Mouse (Mus musculus): ENCODE measurements around the gene Mrpl12.
"Not testable (repeated sequence)": the region's sequence is repeated elsewhere in the genome, so short reads cannot be mapped to it uniquely, and the experiment has no call there.

Gene Mrpl12

GRCm38 (mm10) chr11:120508290-120508870 is 24.0 kb downstream of the Mrpl12 start:
- no peak for DNase-seq (ENCODE audit: low spot score in 2 of 2)

DNA sequence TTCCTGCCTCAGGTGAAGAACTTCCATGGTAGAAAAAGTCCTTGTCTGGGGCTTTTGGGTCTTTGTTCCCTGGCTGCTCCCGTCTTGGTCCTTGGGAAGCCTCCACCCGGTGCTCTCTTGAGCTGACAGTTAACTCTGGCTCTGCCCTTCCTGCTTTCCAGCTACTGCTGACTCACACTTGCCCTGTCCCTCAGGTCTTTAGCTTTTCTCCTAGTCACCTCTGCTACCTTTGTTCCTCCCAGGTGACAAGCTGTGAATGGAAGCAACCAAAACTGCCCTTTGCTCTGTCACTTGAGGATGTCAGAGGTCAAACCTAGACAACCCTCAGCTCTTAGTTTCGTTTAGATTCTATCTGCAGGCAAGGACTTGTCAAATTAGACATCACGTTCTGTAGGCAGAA is 25.5 kb downstream of the Mrpl12 start:
- DNase-seq (ENCODE audit: low spot score in 2 of 2), result no peak

- DNase-seq (ENCODE audit: low spot score in 2 of 2), result no peak
Measured at GRCm38 (mm10) chr11:120510375-120511030, 26.1 kb downstream of the Mrpl12 start.

- no peak for DNase-seq (ENCODE audit: low spot score in 2 of 2)
Measured at GRCm38 (mm10) chr11:120512790-120513453, 28.5 kb downstream of the Mrpl12 start.

DNA sequence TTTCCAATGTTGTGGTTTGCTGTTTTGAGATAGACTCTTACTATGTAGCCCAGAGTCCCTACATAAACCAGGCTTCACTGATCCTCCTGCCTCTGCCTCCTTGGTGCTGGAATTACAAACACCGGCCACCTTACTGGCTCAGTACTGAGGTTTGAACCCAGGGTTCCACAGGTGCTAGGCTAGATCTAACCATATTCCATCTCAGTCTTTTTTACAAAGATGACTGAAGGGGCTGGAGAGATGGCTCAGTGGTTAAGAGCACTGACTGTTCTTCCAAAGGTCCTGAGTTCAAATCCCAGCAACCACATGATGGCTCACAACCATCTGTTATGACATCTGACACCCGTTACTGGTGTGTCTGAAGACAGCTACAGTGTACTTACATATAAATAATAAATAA is 29.8 kb downstream of the Mrpl12 start:
- not testable (repeated sequence) for DNase-seq (ENCODE audit: low spot score in 2 of 2)

GRCm38 (mm10) chr11:120515611-120516010 is 31.2 kb downstream of the Mrpl12 start:
- DNase-seq (ENCODE audit: low spot score in 2 of 2), result peak; percentile 80 to 87

- no peak for DNase-seq (ENCODE audit: low spot score in 2 of 2)
Measured at GRCm38 (mm10) chr11:120517147-120517546, 32.7 kb downstream of the Mrpl12 start.

GRCm38 (mm10) chr11:120518027-120518426 is 33.6 kb downstream of the Mrpl12 start:
- DNase-seq (ENCODE audit: low spot score in 2 of 2), result peak; percentile 77 to 83

- peak in 1 of 2 experiments; percentile 23 for DNase-seq (ENCODE audit: low spot score in 2 of 2)
Measured at GRCm38 (mm10) chr11:120518558-120518957, 34.1 kb downstream of the Mrpl12 start.

DNA sequence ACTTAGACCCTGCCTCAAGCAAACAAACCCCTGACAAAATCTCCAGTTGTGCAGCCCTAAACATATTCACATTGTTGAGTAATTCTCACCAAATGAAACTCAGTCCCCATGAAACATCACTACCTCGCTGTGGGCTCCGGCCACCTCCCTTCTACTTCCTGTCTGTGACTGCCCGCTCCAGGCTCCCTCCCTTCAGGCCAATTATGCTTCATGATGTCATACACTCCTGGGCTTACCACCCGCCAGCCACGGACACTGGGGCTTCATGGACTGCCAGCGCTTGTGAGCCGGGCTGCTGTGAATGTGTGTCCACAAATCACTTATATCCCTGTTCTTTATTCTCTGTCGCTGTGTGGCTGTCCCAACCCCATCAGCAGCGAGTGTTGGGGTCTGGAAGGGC is 35.3 kb downstream of the Mrpl12 start:
- DNase-seq (ENCODE audit: low spot score in 2 of 2), result no peak

DNA sequence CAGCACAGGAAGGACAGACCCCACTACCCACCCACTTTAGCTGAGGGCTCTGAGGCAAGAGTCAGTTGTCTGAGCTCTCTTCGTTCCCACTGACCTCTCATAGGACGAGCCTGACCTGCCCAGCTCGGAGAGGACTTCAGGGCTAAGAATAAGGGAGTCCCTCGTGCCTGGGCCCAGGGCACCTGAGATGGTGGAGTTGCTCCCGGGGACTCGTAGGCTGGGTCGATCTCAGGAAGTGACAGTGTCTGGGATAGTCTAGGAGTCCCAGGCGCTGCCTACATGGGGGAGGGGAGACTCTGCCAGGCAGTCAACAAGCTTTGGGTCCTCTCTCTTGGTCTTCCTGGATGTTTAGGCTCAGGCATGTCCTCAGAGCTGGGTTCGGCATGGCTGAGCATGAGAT is 36.1 kb downstream of the Mrpl12 start:
- DNase-seq (ENCODE audit: low spot score in 2 of 2), result no peak

DNA sequence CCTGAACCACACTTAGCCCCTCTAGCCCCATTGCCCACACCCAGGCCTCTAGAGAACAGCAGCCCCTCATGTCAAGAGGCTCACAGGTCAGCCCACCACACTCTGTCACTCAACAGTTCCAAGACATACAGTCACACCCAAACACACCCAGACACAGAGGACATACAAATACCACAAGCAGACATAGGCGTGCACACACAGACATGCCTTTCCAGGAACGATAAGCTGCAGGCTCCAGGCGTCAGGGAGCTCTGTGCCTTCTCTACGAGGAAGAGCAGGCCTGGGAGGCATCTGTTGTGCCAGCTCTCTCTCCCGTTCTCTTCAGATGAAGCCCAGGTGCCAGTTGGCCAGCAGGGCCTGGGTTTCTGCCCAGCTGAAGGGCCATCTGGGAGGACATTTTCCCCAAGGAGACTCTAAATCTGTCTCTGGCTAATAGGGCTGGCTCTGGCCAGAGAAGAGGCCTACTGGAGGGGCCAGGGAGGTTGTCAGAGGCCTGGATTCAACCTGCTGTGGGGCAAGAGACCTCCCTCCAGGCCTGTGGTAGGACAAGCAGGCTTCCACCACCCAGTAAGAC is 36.6 kb downstream of the Mrpl12 start:
- DNase-seq (ENCODE audit: low spot score in 2 of 2), result peak in 1 of 2 experiments; percentile 52

DNA sequence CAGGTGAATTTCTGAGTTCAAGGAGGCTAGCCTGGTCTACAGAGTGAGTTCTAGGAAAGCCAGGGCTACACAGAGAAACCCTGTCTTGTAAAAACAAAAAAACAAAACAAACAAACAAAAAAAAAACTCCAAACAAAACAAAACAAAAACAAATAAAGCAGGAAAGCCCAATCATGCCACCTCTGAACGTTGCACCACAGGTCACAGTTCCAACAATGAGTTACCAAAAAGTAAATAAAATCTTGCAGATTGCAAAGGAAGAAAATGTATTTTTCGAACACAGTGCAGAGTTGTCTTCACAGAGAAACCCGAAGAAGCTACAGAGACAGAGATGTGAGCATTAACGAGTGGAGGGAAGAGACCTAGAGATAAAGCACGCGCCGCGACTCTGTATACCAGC is 38.2 kb downstream of the Mrpl12 start:
- DNase-seq (ENCODE audit: low spot score in 2 of 2), result no peak

DNA sequence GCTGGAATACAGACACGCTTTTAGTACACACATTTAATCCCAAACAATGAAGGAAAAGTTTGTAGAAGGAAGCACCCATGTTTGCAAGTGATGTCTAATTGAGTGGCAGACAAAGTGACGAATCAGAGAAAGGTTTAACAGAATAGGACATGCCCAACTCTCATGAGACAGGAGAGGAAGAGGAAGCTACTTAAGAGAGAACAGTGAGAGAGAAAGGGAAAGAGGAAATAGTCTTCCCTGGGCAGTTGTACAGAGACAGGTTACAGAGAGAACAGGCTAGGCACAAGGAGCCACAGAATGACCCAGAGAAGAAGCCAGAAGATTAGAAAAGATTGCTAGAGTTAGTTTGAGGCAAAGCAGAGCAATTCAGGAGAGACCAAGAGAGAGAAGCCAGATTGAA is 41.5 kb downstream of the Mrpl12 start:
- DNase-seq (ENCODE audit: low spot score in 2 of 2), result no peak

DNA sequence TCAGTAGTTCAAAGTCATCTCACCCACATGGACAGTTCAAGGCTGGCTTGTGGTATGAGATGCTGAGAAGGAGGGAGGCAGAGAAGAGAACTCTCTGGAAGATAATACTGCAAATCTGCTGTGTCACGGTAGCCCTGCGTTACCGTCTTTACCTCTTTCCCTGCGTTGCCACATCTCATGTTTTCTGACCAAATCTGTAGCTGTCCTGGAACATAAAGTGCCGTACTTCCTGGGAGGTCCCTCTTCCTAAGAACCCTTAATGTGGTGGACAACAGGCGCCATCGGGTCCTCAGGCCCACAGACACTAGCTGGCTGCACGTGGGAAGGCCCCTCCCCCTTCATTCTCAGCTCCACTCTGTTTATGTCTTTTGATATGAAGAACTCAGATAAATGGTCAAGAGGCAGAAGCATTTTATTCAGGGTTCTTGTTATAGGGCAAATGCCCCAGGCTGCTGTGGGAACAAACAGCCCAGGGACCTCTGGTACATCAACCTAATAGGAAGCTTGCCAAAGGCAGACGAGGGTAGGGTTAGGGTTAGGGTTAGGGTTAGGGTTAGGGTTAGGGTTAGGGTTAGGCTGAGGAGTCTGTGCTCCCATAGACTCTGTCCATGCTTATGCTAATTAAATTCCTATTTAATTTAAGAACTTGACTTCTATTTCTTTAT is 43.4 kb downstream of the Mrpl12 start:
- no peak for DNase-seq (ENCODE audit: low spot score in 2 of 2)

DNA sequence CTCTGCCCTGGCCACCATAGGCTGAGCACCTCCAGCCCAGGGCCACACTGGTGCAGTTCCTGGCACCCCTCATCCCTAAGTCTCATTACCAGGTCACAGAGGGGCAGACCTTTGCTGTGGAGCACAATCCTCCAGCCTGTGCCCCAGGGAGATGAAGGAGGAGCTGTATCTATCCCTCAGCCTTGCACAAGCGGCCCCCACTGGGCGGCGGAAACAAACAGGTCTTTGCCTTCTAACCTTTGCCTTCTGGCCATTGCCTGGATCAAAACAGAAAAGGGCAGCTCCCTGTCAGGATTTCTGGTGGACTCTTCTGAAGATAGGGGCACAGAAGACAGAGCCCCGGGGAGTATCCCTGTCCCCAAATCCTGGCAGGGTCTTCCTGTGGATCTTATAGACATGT is 44.5 kb downstream of the Mrpl12 start:
- DNase-seq (ENCODE audit: low spot score in 2 of 2), result no peak

DNA sequence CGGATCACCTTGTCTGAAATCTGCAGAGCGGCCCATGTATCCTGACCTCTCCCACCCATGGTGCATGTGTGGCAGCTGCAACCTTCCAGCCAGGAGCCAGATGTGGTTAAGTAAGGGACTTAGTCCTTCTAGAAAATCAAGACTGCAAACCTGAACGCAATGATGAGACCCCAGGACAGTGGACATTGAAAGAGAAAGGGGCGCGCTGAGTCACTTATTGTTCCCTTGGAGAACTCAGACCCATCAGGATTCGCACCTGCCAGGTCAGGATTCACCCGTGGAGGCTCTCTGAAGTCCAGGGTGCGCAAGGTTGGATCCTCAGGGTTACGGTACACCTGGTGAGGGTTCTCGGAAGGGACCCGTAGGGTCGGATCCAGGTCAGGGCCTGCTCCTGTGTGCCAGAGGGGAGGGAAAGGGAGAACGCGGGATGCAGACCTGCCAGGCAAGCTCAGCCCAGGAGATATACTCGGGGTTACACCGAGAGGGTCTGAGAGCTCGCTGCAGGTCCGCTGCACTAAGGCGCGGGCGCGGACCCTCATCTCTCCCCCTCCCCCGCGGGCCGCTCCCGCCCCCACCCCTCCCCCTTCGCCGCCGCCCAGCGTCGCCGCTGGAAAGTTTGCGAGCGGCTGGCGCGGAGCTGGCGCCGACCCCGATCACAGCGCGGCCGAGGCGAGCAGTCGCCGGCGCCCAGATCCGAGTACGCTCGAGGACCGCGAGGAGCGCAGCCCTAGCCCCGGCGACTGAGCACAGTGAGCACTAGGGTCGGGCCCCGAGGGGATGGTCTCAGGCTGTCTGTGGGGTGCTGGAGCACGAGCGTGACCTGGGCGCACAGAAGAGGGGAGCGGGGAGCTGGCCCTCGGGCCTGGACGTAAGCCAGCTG is 45.9 kb downstream of the Mrpl12 start, which contains the start of gene Gcgr:
Gcgr (plus strand) TSS at position 615 of the 880 bp plus-strand sequence.
- no peak for DNase-seq (ENCODE audit: low spot score in 2 of 2)

DNA sequence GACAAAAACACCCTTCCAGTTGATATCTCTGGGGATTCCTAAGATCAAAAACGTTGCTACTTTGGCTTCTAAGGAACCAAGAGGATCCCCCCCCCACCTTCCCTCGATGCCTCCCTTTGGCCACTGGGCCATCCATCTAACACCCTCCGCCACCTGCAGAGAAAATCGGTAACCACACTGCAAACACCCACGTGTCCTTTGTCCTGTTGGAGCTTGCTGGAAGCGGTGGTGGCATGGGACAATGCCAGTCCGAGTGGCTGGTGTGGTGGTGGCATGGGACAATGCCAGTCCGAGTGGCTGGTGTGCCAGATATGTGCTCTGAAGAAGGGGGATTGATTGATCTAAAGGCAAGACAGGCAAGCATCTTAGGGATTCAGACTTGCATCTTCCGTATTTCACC is 47.2 kb downstream of the Mrpl12 start:
- no peak for DNase-seq (ENCODE audit: low spot score in 2 of 2)

GRCm38 (mm10) chr11:120534093-120534492 is 49.7 kb downstream of the Mrpl12 start:
- no peak for DNase-seq (ENCODE audit: low spot score in 2 of 2)

DNA sequence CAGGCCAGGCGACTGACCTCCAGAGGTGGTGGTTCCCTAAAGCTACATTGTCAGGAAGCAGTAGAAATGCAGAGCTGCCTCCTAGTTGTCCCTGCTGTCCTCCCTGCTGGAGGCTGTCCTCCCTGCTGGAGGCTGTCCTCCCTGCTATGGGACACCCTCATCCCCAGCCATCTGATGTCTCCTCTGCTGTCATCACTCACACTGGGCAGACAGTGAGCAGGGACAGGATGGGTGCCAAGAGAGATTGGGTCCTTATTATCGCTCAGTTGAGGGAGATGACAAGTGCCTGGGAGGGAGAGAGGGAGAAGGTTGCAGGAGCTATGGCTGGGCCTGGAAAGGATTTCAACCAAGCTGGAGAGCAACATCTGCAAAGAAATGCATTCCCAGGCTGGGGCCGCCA is 50.7 kb downstream of the Mrpl12 start:
- DNase-seq (ENCODE audit: low spot score in 2 of 2), result no peak

- no peak for DNase-seq (ENCODE audit: low spot score in 2 of 2)
Measured at GRCm38 (mm10) chr11:120535804-120536203, 51.4 kb downstream of the Mrpl12 start.
